Mouse (Mus musculus): ENCODE data around the gene Gm21746.
"Not testable (repeated sequence)": the region's sequence is repeated elsewhere in the genome, so short reads cannot be mapped to it uniquely, and the experiment has no call there.

Gene Gm21746

GRCm38 (mm10) chrY:6237895-6238294 lies at the start of gene Gm21746:
TSS of gene Gm21746 (minus strand) at chrY:6237995.
- not testable (repeated sequence) for DNase-seq

DNA sequence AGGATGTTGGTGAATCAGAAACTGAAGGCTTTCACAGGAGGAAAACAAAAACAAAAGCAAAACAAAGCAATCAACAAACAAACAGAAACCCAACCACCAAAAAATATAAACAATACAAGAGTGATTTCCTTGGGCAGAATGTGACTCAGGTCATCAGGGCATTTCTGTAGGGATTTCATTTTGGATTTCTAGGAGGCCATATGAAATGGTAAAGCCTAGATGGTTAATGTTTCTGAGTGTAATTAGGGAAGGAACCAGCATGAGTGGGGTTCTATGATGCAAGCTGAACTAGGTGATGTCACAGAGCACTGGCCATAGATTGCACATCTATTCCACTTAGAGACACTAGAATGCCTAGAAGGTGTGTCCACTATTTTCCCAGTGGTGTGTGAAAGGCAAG lies 29.0 kb upstream of the Gm21746 start, which contains the start of gene Gm20873:
Gm20873 (plus strand) TSS at position 301 of the 400 bp plus-strand sequence.
- DNase-seq = not testable (repeated sequence)
